Mouse (Mus musculus): ENCODE results near the gene Tmem98.

Gene Tmem98

DNA sequence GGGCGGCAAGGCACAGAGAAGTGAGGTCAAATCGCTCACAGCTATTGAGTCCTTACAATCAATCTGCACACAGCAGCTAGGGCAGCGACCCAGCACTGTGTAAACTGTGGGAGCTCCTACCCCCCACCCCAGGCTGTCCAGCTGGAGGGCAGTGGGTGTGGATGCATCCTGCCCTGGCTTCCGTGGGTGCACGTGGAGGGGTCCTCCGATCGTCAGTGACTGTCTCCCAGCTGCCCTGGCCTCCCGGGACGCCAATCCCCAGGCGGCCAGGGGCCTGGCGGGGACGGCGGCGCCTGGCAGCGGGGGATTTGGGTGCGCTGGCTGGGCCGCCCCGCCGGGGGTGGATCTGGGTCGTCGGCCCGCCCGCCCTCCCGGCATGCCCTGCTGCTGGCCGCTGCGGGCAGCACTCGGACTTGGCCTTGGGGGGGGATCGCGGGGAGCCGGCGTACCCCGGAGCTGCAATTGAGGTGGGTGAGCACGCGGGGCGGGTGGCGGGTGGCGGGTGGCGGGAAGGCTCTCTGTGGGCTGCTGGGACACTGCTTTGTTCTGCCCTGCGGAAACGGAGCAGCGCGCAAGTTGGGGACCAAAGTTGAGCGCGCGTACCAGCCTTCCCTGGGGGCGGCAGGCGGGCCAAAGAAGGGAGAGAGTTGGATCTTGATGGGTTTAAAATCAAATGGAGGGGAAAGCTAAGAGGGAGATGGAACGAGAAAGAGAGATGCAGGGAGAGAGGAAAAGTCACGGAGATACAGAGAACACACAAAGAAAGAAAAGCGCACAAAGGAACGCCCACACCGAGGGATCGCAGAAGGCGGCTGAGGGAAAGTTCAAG lies at the start of gene Tmem98:
Gene Tmem98, plus strand, starts transcription at position 183 of the 829 bp plus-strand sequence.
- peak; percentile 27 to 65 for DNase-seq

DNA sequence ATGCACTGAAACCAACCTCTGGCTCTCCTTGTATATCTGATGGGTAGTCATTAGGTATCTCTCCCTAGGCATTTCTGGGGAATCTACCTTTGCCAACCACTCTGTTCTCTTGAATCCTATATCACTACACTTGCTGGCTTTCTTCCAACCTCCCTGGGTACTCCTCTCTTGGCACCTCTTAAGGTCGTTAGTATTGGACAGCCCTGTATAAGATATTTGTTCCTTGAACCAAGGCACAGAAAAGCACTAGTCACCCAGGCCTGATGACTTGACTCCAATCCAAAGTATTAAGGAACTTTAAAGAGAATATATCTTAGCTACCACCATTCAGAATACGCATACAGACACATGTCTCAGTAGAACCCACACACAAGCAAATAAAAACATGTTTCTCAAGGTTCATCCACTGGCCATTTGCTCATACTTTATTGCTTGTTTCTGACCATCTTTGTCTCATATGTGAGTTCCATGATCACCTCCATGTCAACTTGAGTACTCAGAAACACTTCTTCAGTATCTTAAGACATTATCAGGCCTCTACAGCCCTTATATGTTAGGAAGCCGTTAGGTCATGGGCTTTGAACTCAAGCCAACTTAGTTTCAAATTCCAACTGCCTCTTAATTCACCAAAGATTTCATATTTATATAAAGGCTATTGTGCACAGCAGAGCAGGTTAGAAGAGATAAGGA lies 48.5 kb upstream of the Tmem98 start:
- DNase-seq = no peak

DNA sequence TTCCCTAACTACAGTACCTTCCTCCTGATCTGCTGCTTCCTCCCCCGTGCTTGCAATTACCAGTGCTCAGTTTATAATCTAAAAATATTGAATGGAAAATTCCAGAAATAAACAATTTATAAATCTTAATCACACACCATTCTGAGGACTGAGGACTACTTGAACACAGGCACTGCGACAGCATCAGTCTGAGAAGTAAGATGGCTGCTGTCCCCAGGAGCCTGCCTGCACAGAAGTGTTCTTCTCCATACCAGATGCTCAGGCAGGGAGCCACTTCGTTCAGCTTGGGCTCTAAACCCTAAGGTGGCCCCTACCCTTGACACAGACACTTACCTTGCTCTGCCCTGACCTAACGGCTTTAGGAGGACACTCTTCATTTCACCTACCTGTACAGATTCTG lies 47.9 kb upstream of the Tmem98 start:
- no peak for DNase-seq

DNA sequence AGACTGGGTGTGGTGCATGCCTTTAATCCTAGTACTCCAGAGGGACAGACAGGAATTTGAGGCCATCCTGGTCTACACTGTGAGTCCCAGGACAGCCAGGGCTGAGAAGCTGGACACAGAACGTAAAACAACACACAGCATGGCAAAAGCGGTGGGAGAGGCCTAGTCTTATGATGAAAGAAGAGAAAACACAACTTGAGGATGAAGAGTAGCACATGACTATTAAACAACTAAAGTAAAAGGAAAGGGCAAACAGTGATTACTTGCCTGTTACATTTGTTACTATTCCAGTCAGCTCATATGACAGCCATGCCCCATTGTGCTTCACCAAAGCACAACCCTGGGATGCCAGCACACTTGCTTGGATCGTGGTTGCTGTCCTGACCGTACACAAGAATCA lies 43.9 kb upstream of the Tmem98 start:
- no peak for DNase-seq

DNA sequence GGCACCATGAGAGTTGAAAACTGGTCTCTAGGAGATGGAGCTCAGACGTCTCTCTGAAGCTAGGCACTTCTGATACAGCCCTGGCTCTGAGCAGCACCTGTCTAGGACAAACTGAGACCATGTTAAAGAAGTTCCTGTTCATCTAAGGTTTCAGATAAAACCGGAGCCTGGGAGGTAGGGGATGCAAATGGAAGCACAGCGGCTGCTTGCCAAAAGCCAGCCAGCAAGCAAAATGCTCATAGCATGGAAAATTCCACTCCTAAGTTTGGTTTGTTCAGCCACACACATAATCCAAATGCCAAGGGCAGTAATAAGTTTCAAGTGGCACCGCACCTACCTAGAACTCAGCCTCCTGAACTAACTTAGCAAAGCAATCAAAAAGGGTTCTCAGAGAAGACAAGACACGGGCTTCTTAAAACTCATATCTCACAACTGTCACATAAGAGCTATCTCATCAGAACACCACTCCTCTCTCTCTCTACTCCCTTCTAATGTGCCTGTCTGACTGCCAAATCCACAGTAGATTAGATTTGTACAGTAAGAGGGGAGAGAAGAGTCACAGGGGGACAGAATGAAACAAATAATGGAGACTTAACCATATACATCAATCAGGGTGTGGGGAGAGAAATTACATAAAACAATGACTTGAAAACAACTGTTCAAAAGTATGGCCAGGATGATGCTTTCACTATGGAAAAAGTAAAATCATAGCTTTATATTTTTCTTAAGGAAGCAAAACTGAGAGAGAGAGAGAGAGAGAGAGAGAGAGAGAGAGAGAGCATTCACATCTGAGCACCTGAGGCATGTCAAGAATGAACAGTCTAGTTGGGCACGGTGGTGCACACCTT lies 43.3 kb upstream of the Tmem98 start:
- peak; percentile 62 to 66 for DNase-seq

DNA sequence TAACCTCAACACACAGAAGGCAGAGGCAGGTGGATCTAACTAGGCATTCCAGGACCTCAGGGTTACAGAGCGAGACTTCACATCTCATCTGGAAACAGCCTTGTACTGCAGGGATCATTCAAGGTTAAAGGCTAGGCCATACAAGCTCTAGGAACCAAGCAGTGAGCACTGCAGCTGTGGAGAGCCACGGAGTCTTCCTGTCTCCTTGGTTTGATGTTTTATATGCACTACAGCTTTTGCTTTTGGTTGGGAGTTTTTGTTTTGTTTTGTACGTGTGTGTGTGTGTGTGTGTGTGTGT lies 42.7 kb upstream of the Tmem98 start:
- DNase-seq = no peak

DNA sequence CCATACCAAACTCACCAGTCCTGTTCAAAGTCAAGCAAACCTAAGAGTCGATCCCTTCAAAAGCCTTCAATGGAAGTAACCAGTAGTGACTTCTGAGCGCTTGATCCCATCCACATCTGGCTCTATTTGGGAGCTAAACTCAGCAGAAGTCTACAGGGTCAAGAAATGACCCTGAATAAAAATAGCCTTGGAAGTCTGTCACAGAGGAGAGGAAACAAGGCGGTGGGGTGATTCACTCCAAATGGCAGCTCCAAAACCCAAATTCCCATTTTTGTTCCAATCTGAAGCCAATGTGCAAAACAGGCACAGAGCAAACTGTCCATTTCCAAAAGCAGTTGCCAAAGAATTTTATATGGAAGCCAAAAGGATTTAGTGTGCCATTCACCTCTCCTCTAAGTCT lies 38.8 kb upstream of the Tmem98 start:
- peak in 1 of 2 experiments; percentile 42 for DNase-seq

DNA sequence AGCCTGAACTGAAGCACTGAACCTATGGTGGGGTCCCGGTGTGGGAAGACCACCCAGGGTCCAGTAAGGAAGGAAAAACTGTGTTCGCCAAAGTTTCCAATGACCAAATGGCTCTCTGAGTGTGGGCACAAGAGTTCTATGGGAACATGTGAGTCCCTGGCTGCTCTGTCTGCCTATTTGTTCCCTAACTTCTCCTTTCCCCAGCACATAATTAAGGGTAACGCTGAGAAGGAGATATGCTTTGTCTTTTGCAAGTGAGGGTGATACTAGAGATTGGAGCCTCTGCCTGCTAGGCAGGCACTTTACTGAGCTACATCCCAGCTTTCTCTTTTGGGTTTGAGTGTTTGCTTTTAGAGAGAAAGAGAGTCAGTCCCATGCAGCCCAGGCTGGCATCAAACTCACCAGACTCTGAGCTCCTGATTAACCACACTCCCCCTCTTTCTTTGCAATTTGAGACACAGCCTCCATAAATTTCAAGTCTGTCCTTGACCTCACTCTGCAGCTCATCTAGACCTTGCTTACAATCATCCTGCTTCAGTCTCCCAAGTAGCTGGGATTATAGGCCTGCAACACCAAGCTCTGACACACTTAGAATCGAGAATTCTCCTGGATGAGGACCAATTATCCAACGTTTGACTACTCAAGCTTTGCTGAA lies 38.3 kb upstream of the Tmem98 start:
- DNase-seq = no peak

DNA sequence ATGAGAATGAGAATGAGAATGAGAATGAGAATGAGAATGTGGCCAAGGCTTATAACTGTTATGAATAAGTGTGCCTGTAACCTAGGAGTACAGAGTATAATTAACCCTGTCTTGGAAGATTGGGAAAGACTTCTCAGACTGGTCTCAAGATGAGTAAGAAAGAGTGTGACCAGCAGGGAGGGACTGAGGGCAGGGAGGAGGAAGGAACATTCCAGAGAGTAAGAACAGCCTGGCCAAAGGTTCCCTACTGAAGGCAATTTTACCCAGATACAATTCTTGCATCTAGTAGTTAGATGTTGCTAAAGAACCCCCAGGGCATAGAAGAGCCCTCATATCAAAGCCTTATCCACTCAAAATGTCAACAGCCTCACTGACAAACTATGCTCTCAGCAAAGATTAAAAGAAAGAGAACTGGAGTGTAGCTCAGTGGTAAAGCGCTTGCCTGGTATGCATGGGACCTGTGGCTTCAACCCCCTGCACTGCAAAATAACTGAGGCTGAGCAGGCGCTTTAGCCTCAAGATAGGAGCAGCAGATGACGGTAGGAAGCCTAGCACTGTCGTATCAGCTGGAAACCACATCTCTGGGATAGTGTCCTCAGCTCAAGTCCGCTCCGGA lies 37.3 kb upstream of the Tmem98 start:
- DNase-seq = no peak

DNA sequence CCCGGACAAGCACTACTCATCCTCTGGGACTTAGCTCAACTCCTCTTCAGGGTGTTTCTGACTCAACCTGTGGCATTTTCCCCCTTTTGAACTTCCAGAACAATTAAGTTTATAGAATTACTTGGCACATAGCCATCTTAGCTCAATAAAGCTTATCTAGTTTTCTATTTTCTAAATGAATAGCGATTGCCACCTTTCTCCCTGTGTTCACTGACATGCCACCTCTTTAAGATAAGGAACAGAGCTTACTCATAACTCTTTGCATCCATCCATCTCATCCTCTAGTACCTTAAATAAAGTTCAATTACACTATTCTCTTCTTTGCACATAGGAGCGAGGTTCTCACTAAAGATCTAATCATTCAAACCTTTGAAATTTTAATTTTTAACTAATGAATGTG lies 34.4 kb upstream of the Tmem98 start:
- DNase-seq = no peak

DNA sequence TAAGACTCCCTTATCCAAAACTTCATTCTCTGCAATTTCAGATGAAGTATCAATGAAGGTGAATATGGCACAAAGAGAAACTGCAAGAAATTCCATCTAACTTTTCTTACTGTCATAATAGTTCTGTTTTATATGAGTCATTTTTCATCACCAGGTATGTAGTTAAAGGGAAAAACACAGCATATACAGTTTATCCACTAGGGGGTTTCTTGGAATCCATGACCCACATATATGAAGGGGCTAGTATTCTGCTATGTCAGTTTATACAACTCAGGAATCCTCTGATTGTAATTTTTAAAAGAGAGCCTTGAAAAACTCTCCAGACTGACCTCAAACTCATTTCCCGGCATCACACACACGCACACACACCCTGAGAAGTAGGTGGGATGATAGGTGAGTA lies 32.3 kb upstream of the Tmem98 start:
- DNase-seq = no peak

DNA sequence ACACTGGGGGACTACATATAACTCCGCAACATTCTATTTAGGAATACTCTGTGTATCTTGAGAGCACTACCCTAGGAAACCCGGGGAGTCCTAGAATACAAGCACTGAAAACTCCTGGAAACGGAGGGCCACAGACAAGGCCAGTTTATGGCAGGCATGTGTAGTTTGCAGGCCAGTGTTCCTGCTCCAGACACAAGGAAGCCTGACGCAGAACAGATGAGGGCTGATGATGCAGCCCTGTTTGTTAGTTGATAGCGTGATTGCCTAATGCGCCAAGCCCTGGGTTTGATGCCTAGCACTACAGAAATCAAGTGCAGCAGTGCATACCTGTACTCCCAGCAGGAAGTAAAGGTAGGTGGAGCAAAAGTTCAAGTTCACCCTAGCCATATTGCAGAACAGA lies 31.8 kb upstream of the Tmem98 start:
- DNase-seq = no peak

DNA sequence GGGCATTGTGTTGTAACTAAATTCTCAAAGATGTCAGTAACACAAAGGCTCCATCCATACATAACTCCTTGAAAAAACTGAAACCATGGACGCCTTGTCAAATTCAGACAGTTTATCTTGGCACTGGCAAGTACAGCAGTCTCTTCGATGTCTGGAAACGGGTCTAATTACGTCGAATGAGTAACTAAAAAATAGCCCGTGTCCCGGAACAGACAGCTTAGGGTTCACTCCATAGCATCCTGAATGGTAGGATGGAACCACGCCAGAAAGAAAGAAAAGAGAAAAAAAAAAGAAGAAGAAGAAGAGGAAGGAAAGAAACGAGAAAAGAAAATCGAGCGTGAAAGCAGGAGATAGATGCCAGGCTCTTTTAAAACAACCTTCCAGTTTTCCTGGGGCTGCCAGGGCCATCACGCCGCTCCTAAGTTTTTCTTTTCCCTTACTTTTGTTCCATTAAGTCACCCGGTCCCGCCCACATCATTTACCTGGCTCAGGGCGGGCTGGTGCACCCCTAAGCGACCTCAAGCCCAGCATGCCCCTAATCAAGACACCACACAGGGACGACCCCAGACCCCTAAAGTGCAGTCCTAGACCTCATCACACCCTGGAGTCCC lies 31.0 kb upstream of the Tmem98 start:
- peak in 1 of 2 experiments; percentile 30 for DNase-seq

DNA sequence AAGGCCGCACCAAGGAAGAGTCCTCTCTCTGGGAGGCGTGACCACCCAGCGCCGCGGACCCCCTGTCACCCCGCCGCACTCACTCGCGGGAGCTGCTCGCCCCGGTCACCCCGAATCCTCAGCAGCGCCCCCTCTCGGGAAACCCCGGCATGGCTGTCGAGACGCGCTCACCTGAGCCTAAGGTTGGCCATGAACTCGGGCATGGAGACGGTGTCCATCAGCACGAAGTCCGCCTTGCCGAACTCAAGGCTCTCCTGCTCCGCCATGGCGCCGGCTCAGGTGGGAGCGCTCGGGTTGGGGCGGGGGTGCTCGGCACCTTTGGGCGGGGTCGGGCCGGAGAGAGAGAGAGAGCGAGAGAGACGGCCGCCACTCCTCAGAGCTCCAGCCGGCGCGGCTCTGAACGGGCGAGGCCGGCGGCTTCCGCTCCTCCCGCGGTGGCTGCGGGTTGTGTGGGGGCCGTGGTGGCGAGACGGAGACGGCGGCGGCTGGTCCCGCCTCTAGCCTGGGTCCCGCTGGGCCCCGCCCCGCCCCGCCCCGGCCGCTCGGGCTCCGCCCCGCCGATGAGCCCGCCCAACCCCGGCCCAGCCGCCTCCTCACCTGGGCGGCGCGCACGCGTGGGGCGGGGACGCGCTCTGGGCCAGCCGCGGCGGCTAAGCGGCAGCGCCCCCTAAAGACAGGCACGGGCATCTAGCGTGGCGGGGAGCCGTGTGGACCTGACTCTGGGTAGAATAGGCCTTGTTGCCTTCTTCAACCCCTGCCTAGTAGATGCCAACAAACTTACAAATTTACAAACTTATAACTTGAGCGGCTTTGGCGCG lies 30.2 kb upstream of the Tmem98 start, which contains the start of gene Myo1d:
Gene Myo1d, minus strand, starts transcription at position 499 of the 818 bp plus-strand sequence.
- DNase-seq = peak; percentile 87 to 96

DNA sequence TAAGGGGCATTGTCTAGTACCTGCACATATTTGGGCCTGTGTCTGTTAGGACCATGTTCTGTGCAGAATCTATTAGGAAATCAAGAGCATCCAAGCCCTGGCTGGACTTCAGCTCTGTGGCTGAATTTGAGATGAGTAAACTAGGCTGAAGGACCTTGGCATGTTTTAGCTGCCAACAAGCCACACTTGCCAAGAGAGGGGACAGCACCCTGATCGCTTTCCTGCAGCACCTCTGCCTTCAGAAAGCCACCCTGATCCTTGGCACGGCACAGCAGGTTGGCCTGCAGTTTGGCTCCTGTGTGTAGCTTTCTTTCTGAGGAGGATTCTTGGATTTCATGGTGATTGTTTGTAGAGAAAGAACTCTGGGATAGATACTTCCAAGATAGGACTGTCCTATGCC lies 28.4 kb upstream of the Tmem98 start:
- peak in 1 of 2 experiments; percentile 27 for DNase-seq

DNA sequence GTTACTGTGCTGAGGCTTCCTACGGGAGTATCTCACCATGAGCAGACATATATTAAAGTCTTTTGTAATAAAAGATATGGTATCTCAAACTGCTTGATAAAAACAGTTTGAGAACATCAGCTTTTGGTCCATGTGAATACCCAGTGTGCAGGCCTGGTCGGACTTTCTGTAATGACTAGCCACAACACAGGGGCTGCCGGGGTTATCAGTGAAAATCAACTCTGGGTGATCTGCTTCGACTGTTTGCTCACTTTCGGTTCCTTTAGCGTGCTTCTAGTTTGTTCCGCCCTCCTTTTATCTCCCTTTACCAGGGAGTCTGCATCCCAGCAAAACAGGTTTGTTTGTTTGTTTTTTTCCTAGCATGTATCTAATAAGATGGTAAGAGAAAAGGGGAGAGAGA lies 26.5 kb upstream of the Tmem98 start:
- DNase-seq = no peak

DNA sequence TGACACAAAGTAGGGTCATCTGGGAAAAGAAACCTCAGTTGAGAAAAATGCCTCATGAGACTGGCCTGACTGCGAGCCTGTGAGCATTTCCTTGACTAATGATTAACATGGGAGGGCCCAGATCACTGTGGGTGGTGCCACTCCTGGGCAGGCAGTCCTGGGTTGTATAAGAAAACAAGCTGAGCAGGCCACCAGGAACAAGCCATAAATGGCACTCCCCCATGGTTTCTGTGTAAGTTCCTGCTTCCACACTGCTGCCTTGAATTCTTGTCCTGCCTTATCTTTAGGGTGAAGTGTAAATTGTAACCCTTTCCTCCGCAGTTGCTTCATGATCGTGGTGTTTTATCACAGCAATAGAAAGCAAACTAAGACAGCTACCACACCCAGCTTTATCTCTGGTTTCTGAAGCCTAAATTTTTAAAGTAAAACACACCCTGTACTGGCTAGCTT lies 25.7 kb upstream of the Tmem98 start:
- peak; percentile 80 to 93 for DNase-seq

DNA sequence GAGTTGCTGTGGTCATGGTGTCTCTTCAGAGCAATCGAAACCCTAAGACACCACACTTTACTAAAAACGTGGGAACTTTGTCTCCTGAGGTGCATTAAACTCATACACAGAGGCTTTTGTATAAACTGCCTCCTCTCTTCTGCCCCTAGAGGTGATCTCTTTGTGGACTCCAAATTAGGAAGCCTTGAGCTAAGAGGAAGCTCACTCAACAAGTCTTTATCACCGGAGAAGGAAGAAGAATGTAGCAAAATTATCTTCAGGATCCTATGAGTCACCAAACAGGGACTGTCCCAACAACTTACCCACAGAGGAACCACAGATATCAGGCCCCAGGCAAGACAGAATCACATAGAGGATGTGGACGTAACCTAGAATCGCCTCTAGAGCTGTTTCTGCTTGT lies 24.3 kb upstream of the Tmem98 start:
- DNase-seq = no peak

DNA sequence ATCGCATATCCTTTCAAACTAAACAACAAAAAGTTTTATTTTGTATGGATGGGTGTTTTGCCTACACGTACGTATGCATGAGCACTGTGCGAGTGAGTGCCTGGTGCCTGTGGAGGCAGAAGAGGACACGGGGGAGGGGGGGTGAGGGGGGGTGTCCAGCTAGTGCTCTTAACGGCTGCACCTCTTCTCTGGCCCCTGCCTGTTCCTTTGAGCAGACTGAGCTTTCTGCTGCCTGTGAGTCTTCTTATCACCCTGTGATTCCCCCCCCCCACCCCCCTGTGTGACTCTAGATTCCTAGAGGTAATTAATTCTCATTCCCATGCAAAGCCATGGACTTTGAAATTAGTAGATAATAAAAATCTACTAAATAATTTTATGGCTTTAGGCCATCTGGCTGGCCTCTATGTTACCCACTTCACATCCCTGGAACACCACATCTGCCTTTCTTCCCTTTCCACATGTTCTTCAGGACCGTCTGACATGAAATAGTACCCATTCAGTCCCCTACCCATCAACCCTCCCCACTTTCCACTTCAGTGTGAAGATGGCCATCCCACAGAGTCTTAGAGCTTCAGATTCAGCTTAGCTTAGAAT lies 20.2 kb upstream of the Tmem98 start:
- no peak for DNase-seq

DNA sequence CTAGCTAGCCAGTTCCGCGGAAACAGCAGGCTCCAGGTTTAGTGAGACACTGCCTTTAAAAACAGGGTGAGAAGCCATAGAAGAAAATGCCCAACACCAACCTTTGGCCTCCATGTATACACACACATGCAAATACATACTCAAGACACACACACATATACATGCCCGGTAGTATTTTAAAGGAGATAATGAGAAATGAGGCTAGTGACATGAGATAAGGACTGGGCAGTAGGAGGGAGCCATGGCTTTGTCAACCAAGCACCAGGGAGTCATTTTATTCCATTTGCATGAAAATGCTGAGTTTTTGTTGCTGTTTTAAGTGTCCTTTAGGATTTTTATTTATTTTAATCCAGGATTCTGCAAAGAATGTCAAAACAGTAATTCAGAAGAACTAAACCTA lies 19.6 kb upstream of the Tmem98 start:
- DNase-seq = no peak
